ENCODE assay signal across 8 mouse cellular contexts in the genomic region with DNA sequence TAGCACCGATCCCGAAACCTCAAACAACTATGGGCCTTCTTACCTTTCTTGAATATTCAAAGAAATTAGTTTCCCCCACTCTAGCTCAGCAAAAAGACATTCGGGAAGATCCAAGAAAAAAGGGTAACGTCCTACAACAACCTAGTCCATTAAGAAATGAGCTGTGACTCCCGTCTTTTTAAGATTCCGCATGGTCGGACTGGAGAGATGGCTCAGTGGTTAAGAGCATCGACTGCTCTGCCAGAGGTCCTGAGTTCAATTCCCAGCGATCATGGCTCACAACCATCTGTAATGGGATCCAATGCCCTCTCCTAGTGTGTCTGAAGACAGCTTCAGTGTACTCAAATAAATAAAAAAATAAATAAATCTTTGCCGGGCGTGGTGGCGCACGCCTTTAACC. TPM values are rescaled to one million over a fixed set of nuclear protein-coding genes. Genes with fewer than 3 reads are reported as not detected.
A peak's percentile ranks its signal among the peaks of the same experiment; 100 is the strongest.
DNase-seq lines count a peak whose midpoint lies in the region; ATAC-seq and TF ChIP-seq lines count a peak whose summit lies in the region.

No protein-coding gene starts in this region.

- peaks cover 10% of the 10 kb centered on the region for H3K4me1 ChIP-seq in liver, adult 2 months (ENCODE audit: control insufficient read depth, insufficient read depth, low read length)
- peaks cover 33% of the 10 kb centered on the region for H3K4me1 ChIP-seq in embryonic facial prominence, embryonic 10.5 days
- H3K4me1 ChIP-seq in intestine, embryonic 14.5 days (replicated peaks; ENCODE audit: control insufficient read depth, insufficient read depth, low read length) = peaks cover 13% of the 10 kb centered on the region; the same call in 1 of the 2 replicates

- H3K4me2 ChIP-seq in intestine, embryonic 14.5 days (ENCODE audit: low read length) = peak overlapping the region; percentile 64
- H3K4me2 ChIP-seq in myocyte (ENCODE audit: low read depth) = peak overlapping the region; percentile 83

- H3K4me3 ChIP-seq in liver, adult 2 months (ENCODE audit: insufficient read depth, low read depth, low read length) = peak overlapping the region; percentile 66
- peak overlapping the region; percentile 93 for H3K4me3 ChIP-seq in embryonic facial prominence, embryonic 10.5 days
- H3K4me3 ChIP-seq in intestine, embryonic 14.5 days (ENCODE audit: low read depth, low read length) = peak overlapping the region; percentile 76
- H3K4me3 ChIP-seq in myocyte = peak overlapping the region; percentile 60

- H3K9me3 ChIP-seq in embryonic facial prominence, embryonic 10.5 days = no peaks in the 10 kb centered on the region
- no peaks in the 10 kb centered on the region for H3K9me3 ChIP-seq in intestine, embryonic 14.5 days (ENCODE audit: control insufficient read depth, low read length)

- ATAC-seq in intestine, embryonic 14.5 days (replicated peaks; ENCODE audit: low FRiP score, low TSS enrichment, low read depth) = no peak

- no peak for TF ChIP-seq CTCF in liver, adult 2 months (IDR thresholded peaks at IDR 0.05; ENCODE audit: low read depth, low read length)

- no peaks in the 10 kb centered on the region for H3K27me3 ChIP-seq in liver, adult 2 months (ENCODE audit: control insufficient read depth, insufficient read depth, low read length)
- peaks cover 15% of the 10 kb centered on the region for H3K27me3 ChIP-seq in embryonic facial prominence, embryonic 10.5 days (replicated peaks; ENCODE audit: low read depth, poor library complexity, severe bottlenecking)
- no peaks in the 10 kb centered on the region for H3K27me3 ChIP-seq in intestine, embryonic 14.5 days (replicated peaks; ENCODE audit: control insufficient read depth, insufficient read depth, low read length)
- H3K27me3 ChIP-seq in myocyte (ENCODE audit: control insufficient read depth, insufficient read depth, insufficient read length) = no peaks in the 10 kb centered on the region

- peak overlapping the region; percentile 56 for H3K27ac ChIP-seq in liver, adult 2 months (replicated peaks; ENCODE audit: insufficient read depth, low read depth, low read length)
- H3K27ac ChIP-seq in embryonic facial prominence, embryonic 10.5 days (replicated peaks) = peak overlapping the region; percentile 99
- H3K27ac ChIP-seq in intestine, embryonic 14.5 days (ENCODE audit: low read depth) = peak overlapping the region; percentile 98

- H3K79me2 ChIP-seq in liver, adult 2 months (ENCODE audit: control insufficient read depth, insufficient read depth, low read length) = peaks cover 23% of the 10 kb centered on the region; the same call in 1 of the 2 replicates
- peaks cover 36% of the 10 kb centered on the region for H3K79me2 ChIP-seq in myocyte (ENCODE audit: control insufficient read depth, insufficient read depth)

- H3K36me3 ChIP-seq in liver, adult 2 months (ENCODE audit: control insufficient read depth, insufficient read depth, low read length) = no peaks in the 10 kb centered on the region; the same call in 1 of the 2 replicates
- peaks cover 24% of the 10 kb centered on the region for H3K36me3 ChIP-seq in embryonic facial prominence, embryonic 10.5 days (replicated peaks)
- peaks cover 22% of the 10 kb centered on the region for H3K36me3 ChIP-seq in intestine, embryonic 14.5 days (ENCODE audit: control insufficient read depth, insufficient read depth, low read length)
- H3K36me3 ChIP-seq in myocyte (ENCODE audit: control insufficient read depth, insufficient read depth) = peaks cover 13% of the 10 kb centered on the region

- H3ac ChIP-seq in myocyte (ENCODE audit: control insufficient read depth, insufficient read length) = peak overlapping the region; percentile 94

- no peak for DNase-seq in liver, adult 2 months (ENCODE audit: extremely low read depth, low read depth, low spot score)
- DNase-seq in liver = no peak
- DNase-seq in embryonic facial prominence, embryonic 10.5 days (ENCODE audit: low spot score) = no peak
- DNase-seq in intestine, embryonic 14.5 days (ENCODE audit: low spot score) = no peak
- no peak for DNase-seq in frontal cortex, postnatal 25 days (ENCODE audit: low spot score in 2 of 2)
- no peak for DNase-seq in yolk sac, embryonic 10.5 days (ENCODE audit: low spot score)
- no peak for DNase-seq in left cerebral cortex, adult 8-10 months (ENCODE audit: low spot score in 2 of 2)

- TF ChIP-seq POLR2A in liver, adult 2 months (IDR thresholded peaks at IDR 0.05; ENCODE audit: extremely low read depth, insufficient read depth, low read length) = no peak
- TF ChIP-seq POLR2A in myocyte (IDR thresholded peaks at IDR 0.05; ENCODE audit: insufficient read length, low read depth) = no peak

- peak overlapping the region; percentile 54; the same call in 1 of the 2 replicates for H3K9ac ChIP-seq in liver, adult 2 months (ENCODE audit: low read depth, low read length)
- H3K9ac ChIP-seq in intestine, embryonic 14.5 days (ENCODE audit: low read length) = peak overlapping the region; percentile 57

- WGBS in liver, adult 2 months = 43% methylated on average over 13 of the region's 13 CpGs
- WGBS in embryonic facial prominence, embryonic 10.5 days = 46% methylated on average over 13 of the region's 13 CpGs
- 41% methylated on average over 13 of the region's 13 CpGs for WGBS in intestine, embryonic 14.5 days

TF ChIP-seq in myocyte, 11 proteins besides CTCF, POLR2A, EP300 and RAD21:
- TF ChIP-seq E2F4 (IDR thresholded peaks at IDR 0.05; ENCODE audit: insufficient read depth) (no peak), TCF12 (IDR thresholded peaks at IDR 0.05; ENCODE audit: insufficient read depth, poor library complexity, severe bottlenecking) (no peak), MYOD1 (IDR thresholded peaks at IDR 0.05; ENCODE audit: control insufficient read depth in 1 of 3, insufficient read length in 2 of 3, low read depth in 2 of 3) (no peak), POLR2AphosphoS2 (IDR thresholded peaks at IDR 0.05; ENCODE audit: insufficient read length, low read depth) (no peak), MAX (IDR thresholded peaks at IDR 0.05; ENCODE audit: low read depth) (no peak), MYOG (IDR thresholded peaks at IDR 0.05; ENCODE audit: control insufficient read depth in 1 of 3, insufficient read depth in 1 of 3, insufficient read length in 2 of 3, low read depth in 2 of 3) (no peak), USF1 (IDR thresholded peaks at IDR 0.05; ENCODE audit: low read depth) (no peak), SRF (IDR thresholded peaks at IDR 0.05; ENCODE audit: control insufficient read depth, insufficient read length, low read depth) (no peak)

RNA-seq across cellular contexts. Expression of gene Zfp384, which starts 0.9 kb away (rescaled TPM):
- 7.6 and 8.9 TPM in 2 replicates for total RNA-seq in liver, adult 2 months (2014; rRNA removed)
- polyA plus RNA-seq in liver, adult 2 months (2012; rRNA removed) = 23.1 and 34.7 TPM in 2 replicates
- 9.4 and 11.0 TPM in 2 replicates for polyA plus RNA-seq in embryonic facial prominence, embryonic 10.5 days (2016; fragmentation: Nextera tagmentation; extraction: Ambion mirVana)
- 9.2 and 10.8 TPM in 2 replicates for polyA plus RNA-seq in intestine, embryonic 14.5 days (2014; fragmentation: Nextera tagmentation; extraction: Ambion mirVana)
- 20.8 TPM for polyA plus RNA-seq in myocyte (2012; fragmentation: generic; extraction: Trizol)
- 10 to 100 TPM; 36.8 to 48.5 (median 40.5) TPM for total RNA-seq in left cerebral cortex, adult 8-10 months (2022)

RNA-seq across cellular contexts. Expression of gene Pianp, which starts 11.6 kb away (rescaled TPM):
- 0.13 TPM in 1 of 2 replicates, not detected in the other for total RNA-seq in liver, adult 2 months (2014; rRNA removed)
- polyA plus RNA-seq in liver, adult 2 months (2012; rRNA removed) = 0.77 and 1.4 TPM in 2 replicates
- polyA plus RNA-seq in embryonic facial prominence, embryonic 10.5 days (2016; fragmentation: Nextera tagmentation; extraction: Ambion mirVana) = 0.82 and 1.1 TPM in 2 replicates
- 0.85 and 1.2 TPM in 2 replicates for polyA plus RNA-seq in intestine, embryonic 14.5 days (2014; fragmentation: Nextera tagmentation; extraction: Ambion mirVana)
- 1.1 TPM for polyA plus RNA-seq in myocyte (2012; fragmentation: generic; extraction: Trizol)
- 100 to 1,000 TPM; 146 to 232 (median 185) TPM for total RNA-seq in left cerebral cortex, adult 8-10 months (2022)

RNA-seq across cellular contexts. Expression of gene Ing4, which starts 31.5 kb away (rescaled TPM):
- 15.8 and 16.3 TPM in 2 replicates for total RNA-seq in liver, adult 2 months (2014; rRNA removed)
- polyA plus RNA-seq in liver, adult 2 months (2012; rRNA removed) = 23.2 and 27.0 TPM in 2 replicates
- polyA plus RNA-seq in embryonic facial prominence, embryonic 10.5 days (2016; fragmentation: Nextera tagmentation; extraction: Ambion mirVana) = 125 and 137 TPM in 2 replicates
- 94.4 and 108 TPM in 2 replicates for polyA plus RNA-seq in intestine, embryonic 14.5 days (2014; fragmentation: Nextera tagmentation; extraction: Ambion mirVana)
- 31.2 TPM for polyA plus RNA-seq in myocyte (2012; fragmentation: generic; extraction: Trizol)
- 10 to 100 TPM; 52.5 to 59.2 (median 54.2) TPM for total RNA-seq in left cerebral cortex, adult 8-10 months (2022)

RNA-seq across cellular contexts. Expression of gene Acrbp, which starts 41.4 kb away (rescaled TPM):
- 3.2 and 4.1 TPM in 2 replicates for total RNA-seq in liver, adult 2 months (2014; rRNA removed)
- 6.6 and 7.8 TPM in 2 replicates for polyA plus RNA-seq in liver, adult 2 months (2012; rRNA removed)
- 15.9 and 17.8 TPM in 2 replicates for polyA plus RNA-seq in embryonic facial prominence, embryonic 10.5 days (2016; fragmentation: Nextera tagmentation; extraction: Ambion mirVana)
- 11.4 and 13.4 TPM in 2 replicates for polyA plus RNA-seq in intestine, embryonic 14.5 days (2014; fragmentation: Nextera tagmentation; extraction: Ambion mirVana)
- 1.4 TPM for polyA plus RNA-seq in myocyte (2012; fragmentation: generic; extraction: Trizol)
- total RNA-seq in left cerebral cortex, adult 8-10 months (2022) = 10 to 100 TPM in 2 of 4 experiments, 1 to 10 TPM in 2; 8.6 to 12.1 (median 10.1) TPM

RNA-seq across cellular contexts. Expression of gene Cops7a, which starts 42.7 kb away (rescaled TPM):
- total RNA-seq in liver, adult 2 months (2014; rRNA removed) = 35.8 and 46.6 TPM in 2 replicates
- polyA plus RNA-seq in liver, adult 2 months (2012; rRNA removed) = 165 and 170 TPM in 2 replicates
- polyA plus RNA-seq in embryonic facial prominence, embryonic 10.5 days (2016; fragmentation: Nextera tagmentation; extraction: Ambion mirVana) = 137 and 146 TPM in 2 replicates
- 155 and 159 TPM in 2 replicates for polyA plus RNA-seq in intestine, embryonic 14.5 days (2014; fragmentation: Nextera tagmentation; extraction: Ambion mirVana)
- polyA plus RNA-seq in myocyte (2012; fragmentation: generic; extraction: Trizol) = 142 TPM
- 100 to 1,000 TPM; 154 to 177 (median 165) TPM for total RNA-seq in left cerebral cortex, adult 8-10 months (2022)
